ENCODE assay signal across 9 mouse cellular contexts in genomic region chr12:24724369-24724768, GRCm38 (mm10). TPM values are rescaled to one million over a fixed set of nuclear protein-coding genes. Genes with fewer than 3 reads are reported as not detected.
DNase-seq lines count a peak whose midpoint lies in the region; ATAC-seq lines count a peak whose summit lies in the region.
"Had no signal": no experiment of that assay in that cellular context is flagged by ENCODE, and none has a peak within 500 bp of the region (broad histone marks: within the 10 kb centered on the region; RNA-seq: fewer than 3 reads in every experiment).

No protein-coding gene starts in this region.

- H3K4me1 ChIP-seq in neural tube, embryonic 11.5 days (ENCODE audit: control insufficient read depth, insufficient read depth, low read length): peaks cover 6% of the 10 kb centered on the region
- H3K4me1 ChIP-seq in hindbrain, embryonic 10.5 days (replicated peaks): peaks cover 14% of the 10 kb centered on the region
- H3K4me1 ChIP-seq in lung, embryonic 16.5 days (replicated peaks; ENCODE audit: control insufficient read depth, insufficient read depth, low read length): peaks cover 13% of the 10 kb centered on the region

- no peaks in the 10 kb centered on the region for H3K36me3 ChIP-seq in neural tube, embryonic 11.5 days (ENCODE audit: control insufficient read depth, insufficient read depth, low read length)
- no peaks in the 10 kb centered on the region for H3K36me3 ChIP-seq in hindbrain, embryonic 10.5 days
- H3K36me3 ChIP-seq in lung, embryonic 16.5 days (ENCODE audit: control insufficient read depth, insufficient read depth, low read length): no peaks in the 10 kb centered on the region

- peak; percentile 70 for DNase-seq in neural tube, embryonic 11.5 days (ENCODE audit: low spot score)
- no peak for DNase-seq in neural tube, embryonic 10.5 days (ENCODE audit: extremely low spot score, low spot score)
- peak; percentile 64 for DNase-seq in hindbrain, embryonic 10.5 days (ENCODE audit: low spot score)
- DNase-seq in yolk sac, embryonic 10.5 days (ENCODE audit: low spot score): peak; percentile 47
- no peak for DNase-seq in spleen, postnatal 36 days (ENCODE audit: low spot score in 2 of 2)
- no peak for DNase-seq in gastrocnemius, adult 8-10 months (ENCODE audit: low spot score in 2 of 2)

- H3K4me2 ChIP-seq in neural tube, embryonic 11.5 days (ENCODE audit: low read depth): no peak overlapping the region
- peak overlapping the region; percentile 34; the same call in 1 of the 2 replicates for H3K4me2 ChIP-seq in lung, embryonic 16.5 days (ENCODE audit: low read depth, low read length)

- H3K9me3 ChIP-seq in neural tube, embryonic 11.5 days (ENCODE audit: control insufficient read depth, low read length): no peaks in the 10 kb centered on the region
- H3K9me3 ChIP-seq in hindbrain, embryonic 10.5 days: peaks cover 12% of the 10 kb centered on the region
- peaks cover under 1% of the 10 kb centered on the region; the same call in 1 of the 2 replicates for H3K9me3 ChIP-seq in lung, embryonic 16.5 days (ENCODE audit: control insufficient read depth, low read length)
- H3K9me3 ChIP-seq: megakaryocyte, embryonic 14.5 days had no signal

- no peak overlapping the region for H3K27ac ChIP-seq in neural tube, embryonic 11.5 days (ENCODE audit: low read depth, low read length)
- peak overlapping the region; percentile 78 for H3K27ac ChIP-seq in hindbrain, embryonic 10.5 days
- peak overlapping the region; percentile 86 for H3K27ac ChIP-seq in lung, embryonic 16.5 days (ENCODE audit: low read length)

- 0 out of 2 replicates have a peak overlapping the region, but pooled peaks have one; percentile 18 for H3K9ac ChIP-seq in neural tube, embryonic 11.5 days (ENCODE audit: low read length)
- peak overlapping the region; percentile 39; the same call in 1 of the 2 replicates for H3K9ac ChIP-seq in lung, embryonic 16.5 days (ENCODE audit: low read length)

- WGBS in neural tube, embryonic 11.5 days: 9% methylated on average over 2 of the region's 2 CpGs
- WGBS in hindbrain, embryonic 10.5 days: 17% methylated on average over 2 of the region's 2 CpGs
- 15% methylated on average over 2 of the region's 2 CpGs for WGBS in lung, embryonic 16.5 days

- peak; percentile 53 for ATAC-seq in neural tube, embryonic 11.5 days (ENCODE audit: insufficient read depth, low FRiP score, low TSS enrichment)
- ATAC-seq in lung, embryonic 16.5 days (ENCODE audit: low read depth): peak; percentile 95
- ATAC-seq in megakaryocyte, adult 5-6 weeks (ENCODE audit: poor library complexity, severe bottlenecking): no peak

- no peaks in the 10 kb centered on the region for H3K27me3 ChIP-seq in neural tube, embryonic 11.5 days (ENCODE audit: control insufficient read depth, insufficient read depth, low read length)
- no peaks in the 10 kb centered on the region for H3K27me3 ChIP-seq in hindbrain, embryonic 10.5 days (ENCODE audit: insufficient read depth, poor library complexity, severe bottlenecking)
- no peaks in the 10 kb centered on the region for H3K27me3 ChIP-seq in lung, embryonic 16.5 days (ENCODE audit: control insufficient read depth, insufficient read depth, low read depth, low read length)

- H3K4me3 ChIP-seq in neural tube, embryonic 11.5 days (ENCODE audit: low read depth, low read length): no peak overlapping the region
- H3K4me3 ChIP-seq in hindbrain, embryonic 10.5 days: no peak overlapping the region
- H3K4me3 ChIP-seq in lung, embryonic 16.5 days (ENCODE audit: low read length): no peak overlapping the region
- H3K4me3 ChIP-seq: megakaryocyte, embryonic 14.5 days had no signal

RNA-seq across cellular contexts. Expression of gene Rrm2, which starts 16.3 kb away (rescaled TPM):
- 389 and 409 TPM in 2 replicates for polyA plus RNA-seq in neural tube, embryonic 11.5 days (2014; fragmentation: Nextera tagmentation; extraction: Ambion mirVana)
- 552 and 686 TPM in 2 replicates for polyA plus RNA-seq in hindbrain, embryonic 10.5 days (2016; fragmentation: Nextera tagmentation; extraction: Ambion mirVana)
- 196 and 207 TPM in 2 replicates for polyA plus RNA-seq in lung, embryonic 16.5 days (2015; fragmentation: Nextera tagmentation; extraction: Ambion mirVana)
- total RNA-seq in gastrocnemius, adult 8-10 months (2022): under 1 TPM; 0.46 to 0.73 (median 0.50) TPM
- 157 TPM in 2 replicates for total RNA-seq in megakaryocyte, adult 5-6 weeks (2015)
- total RNA-seq in megakaryocyte, adult 5-6 weeks (2017): 134 and 135 TPM in 2 replicates

RNA-seq across cellular contexts. Expression of gene Cys1, which starts 42.8 kb away (rescaled TPM):
- polyA plus RNA-seq in neural tube, embryonic 11.5 days (2014; fragmentation: Nextera tagmentation; extraction: Ambion mirVana): 0.62 and 1.3 TPM in 2 replicates
- 0.34 and 0.55 TPM in 2 replicates for polyA plus RNA-seq in hindbrain, embryonic 10.5 days (2016; fragmentation: Nextera tagmentation; extraction: Ambion mirVana)
- 1.6 and 2.4 TPM in 2 replicates for polyA plus RNA-seq in lung, embryonic 16.5 days (2015; fragmentation: Nextera tagmentation; extraction: Ambion mirVana)
- 1 to 10 TPM; 1.9 to 3.4 (median 2.9) TPM for total RNA-seq in gastrocnemius, adult 8-10 months (2022)
- not detected in 2 replicates for total RNA-seq in megakaryocyte, adult 5-6 weeks (2015)
- not detected in 2 replicates for total RNA-seq in megakaryocyte, adult 5-6 weeks (2017)

Comparison
In these comparisons a context has a peak if more than half of its experiments do, and no peak if none do; other contexts are left out.
1. DNase-seq: peak in neural tube, embryonic 11.5 days (single experiment), hindbrain, embryonic 10.5 days (single experiment) and yolk sac, embryonic 10.5 days (single experiment); none in neural tube, embryonic 10.5 days (single experiment), spleen, postnatal 36 days (0 of 2) and gastrocnemius, adult 8-10 months (0 of 2).